ENCODE assay signal across 8 mouse cellular contexts in the genomic region with DNA sequence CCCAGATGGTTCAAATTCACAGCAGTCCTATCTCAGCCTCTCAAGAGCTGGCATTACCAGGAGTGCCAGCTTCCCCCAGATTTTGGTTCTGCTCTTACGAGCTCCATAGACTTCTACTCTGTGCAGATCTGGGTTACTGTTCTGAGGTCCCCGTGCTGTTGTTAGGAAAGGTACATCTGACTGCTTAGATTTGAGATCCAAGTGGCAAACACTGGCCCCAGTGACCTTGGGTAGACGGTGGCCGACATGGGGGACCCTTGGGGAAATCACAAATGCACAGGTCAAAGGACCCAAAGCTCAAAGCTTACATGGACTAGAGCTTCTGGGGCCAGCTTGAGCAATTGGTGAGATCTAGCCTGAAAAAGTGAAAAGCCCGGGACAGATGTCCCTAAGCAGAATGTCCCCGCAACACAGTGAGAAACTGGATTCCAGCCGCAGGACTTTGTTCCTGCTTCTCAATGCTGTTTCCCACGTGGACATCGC. TPM values are rescaled to one million over a fixed set of nuclear protein-coding genes. Genes with fewer than 3 reads are reported as not detected.
DNase-seq lines count a peak whose midpoint lies in the region; ATAC-seq and TF ChIP-seq lines count a peak whose summit lies in the region.

No protein-coding gene starts in this region.

- H3K9me3 ChIP-seq in heart, embryonic 11.5 days (replicated peaks; ENCODE audit: control insufficient read depth, low read length): no peaks in the 10 kb centered on the region
- no peaks in the 10 kb centered on the region for H3K9me3 ChIP-seq in ES-Bruce4 (replicated peaks; ENCODE audit: control insufficient read depth, insufficient read depth, low read length, poor library complexity, severe bottlenecking)
- no peaks in the 10 kb centered on the region for H3K9me3 ChIP-seq in hindbrain, embryonic 10.5 days
- H3K9me3 ChIP-seq in midbrain, embryonic 10.5 days (replicated peaks): no peaks in the 10 kb centered on the region

- no peak for ATAC-seq in heart, embryonic 11.5 days (replicated peaks; ENCODE audit: insufficient number of reproducible peaks, low FRiP score, low TSS enrichment)
- ATAC-seq in cerebellum, adult (ENCODE audit: insufficient number of reproducible peaks, low FRiP score, low TSS enrichment): no peak

- TF ChIP-seq POLR2A in ES-Bruce4 (IDR thresholded peaks at IDR 0.05; ENCODE audit: insufficient read depth, low read length): no peak

- peak overlapping the region; percentile 70 for H3K4me3 ChIP-seq in heart, embryonic 11.5 days (ENCODE audit: low read depth, low read length)
- peak overlapping the region; percentile 90 for H3K4me3 ChIP-seq in ES-Bruce4 (ENCODE audit: low read depth, low read length)
- peak overlapping the region; percentile 91; the same call in 1 of the 2 replicates for H3K4me3 ChIP-seq in hindbrain, embryonic 10.5 days
- H3K4me3 ChIP-seq in midbrain, embryonic 10.5 days: peak overlapping the region; percentile 71

- no peaks in the 10 kb centered on the region for H3K27me3 ChIP-seq in heart, embryonic 11.5 days (ENCODE audit: control insufficient read depth, insufficient read depth, low read length)
- H3K27me3 ChIP-seq in ES-Bruce4 (ENCODE audit: control insufficient read depth, insufficient read depth, low read length, poor library complexity, severe bottlenecking): no peaks in the 10 kb centered on the region
- H3K27me3 ChIP-seq in hindbrain, embryonic 10.5 days (ENCODE audit: insufficient read depth, poor library complexity, severe bottlenecking): no peaks in the 10 kb centered on the region
- no peaks in the 10 kb centered on the region for H3K27me3 ChIP-seq in midbrain, embryonic 10.5 days (ENCODE audit: low read depth, poor library complexity, severe bottlenecking)

- peak overlapping the region; percentile 80 for H3K4me2 ChIP-seq in heart, embryonic 11.5 days

- H3K9ac ChIP-seq in heart, embryonic 11.5 days (ENCODE audit: low read depth, low read length): peak overlapping the region; percentile 49
- H3K9ac ChIP-seq in ES-Bruce4 (ENCODE audit: low read depth, poor library complexity, severe bottlenecking): peak overlapping the region; percentile 87

- no peak for TF ChIP-seq EP300 in ES-Bruce4 (IDR thresholded peaks at IDR 0.05; ENCODE audit: insufficient read depth, low read depth, low read length)

- peaks cover 18% of the 10 kb centered on the region for H3K36me3 ChIP-seq in heart, embryonic 11.5 days (ENCODE audit: control insufficient read depth, insufficient read depth, low read length)
- peaks cover 32% of the 10 kb centered on the region for H3K36me3 ChIP-seq in ES-Bruce4 (ENCODE audit: control insufficient read depth, insufficient read depth, low read length, poor library complexity, severe bottlenecking)
- H3K36me3 ChIP-seq in hindbrain, embryonic 10.5 days: peaks cover 78% of the 10 kb centered on the region
- peaks cover 80% of the 10 kb centered on the region for H3K36me3 ChIP-seq in midbrain, embryonic 10.5 days

- H3K27ac ChIP-seq in heart, embryonic 11.5 days (ENCODE audit: low read depth, low read length): peak overlapping the region; percentile 57
- peak overlapping the region; percentile 57 for H3K27ac ChIP-seq in ES-Bruce4 (ENCODE audit: insufficient read depth, low read length)
- H3K27ac ChIP-seq in hindbrain, embryonic 10.5 days: no peak overlapping the region
- H3K27ac ChIP-seq in midbrain, embryonic 10.5 days (replicated peaks): 0 out of 2 replicates have a peak overlapping the region, but pooled peaks have one; percentile 4

- peaks cover 27% of the 10 kb centered on the region for H3K4me1 ChIP-seq in heart, embryonic 11.5 days (ENCODE audit: control insufficient read depth, insufficient read depth, low read length)
- H3K4me1 ChIP-seq in ES-Bruce4 (ENCODE audit: control insufficient read depth, insufficient read depth, low read length): peaks cover 3% of the 10 kb centered on the region
- peaks cover 42% of the 10 kb centered on the region for H3K4me1 ChIP-seq in hindbrain, embryonic 10.5 days (replicated peaks)
- H3K4me1 ChIP-seq in midbrain, embryonic 10.5 days: peaks cover 41% of the 10 kb centered on the region

- no peak for TF ChIP-seq CTCF in ES-Bruce4 (IDR thresholded peaks at IDR 0.05; ENCODE audit: low read depth, low read length)

- DNase-seq in heart, postnatal 4 days: no peak
- peak; percentile 36 for DNase-seq in hindbrain, embryonic 10.5 days (ENCODE audit: low spot score)
- DNase-seq in midbrain, embryonic 10.5 days (ENCODE audit: low spot score): no peak
- DNase-seq in urinary bladder, postnatal 25 days (ENCODE audit: low spot score): no peak
- no peak for DNase-seq in layer of hippocampus, postnatal 10 days (ENCODE audit: low spot score in 2 of 2)

- 50% methylated on average over 9 of the region's 9 CpGs for WGBS in heart, embryonic 11.5 days (ENCODE audit: insufficient replicate concordance)
- WGBS in hindbrain, embryonic 10.5 days: 58% methylated on average over 9 of the region's 9 CpGs
- whole genome bisulfite sequencing in midbrain, embryonic 10.5 days: 64% methylated on average over 9 of the region's 9 CpGs

RNA-seq across cellular contexts. Expression of gene Ftl1, which starts 2.9 kb away (rescaled TPM):
- 4,030 and 4,320 TPM in 2 replicates for polyA plus RNA-seq in heart, embryonic 11.5 days (2014; fragmentation: Nextera tagmentation; extraction: Ambion mirVana)
- 100 to 1,000 TPM; 302 to 316 TPM for total RNA-seq in heart, postnatal 4 days (2021)
- 5,956 and 6,533 TPM in 2 replicates for polyA plus RNA-seq in ES-Bruce4 (2011; ENCODE audit: insufficient read depth, insufficient read length, low read depth, missing spikeins)
- 5,819 and 7,209 TPM in 2 replicates for polyA plus RNA-seq in hindbrain, embryonic 10.5 days (2016; fragmentation: Nextera tagmentation; extraction: Ambion mirVana)
- polyA plus RNA-seq in midbrain, embryonic 10.5 days (2016; fragmentation: Nextera tagmentation; extraction: Ambion mirVana): 5,695 and 6,139 TPM in 2 replicates
- total RNA-seq in layer of hippocampus, postnatal 10 days (2021): 100 to 1,000 TPM; 429 to 433 TPM

RNA-seq across cellular contexts. Expression of gene Bax, which starts 9.9 kb away (rescaled TPM):
- 91.3 and 146 TPM in 2 replicates for polyA plus RNA-seq in heart, embryonic 11.5 days (2014; fragmentation: Nextera tagmentation; extraction: Ambion mirVana)
- total RNA-seq in heart, postnatal 4 days (2021): 10 to 100 TPM; 48.6 to 50.7 TPM
- polyA plus RNA-seq in ES-Bruce4 (2011; ENCODE audit: insufficient read depth, insufficient read length, low read depth, missing spikeins): 250 and 287 TPM in 2 replicates
- 264 and 295 TPM in 2 replicates for polyA plus RNA-seq in hindbrain, embryonic 10.5 days (2016; fragmentation: Nextera tagmentation; extraction: Ambion mirVana)
- polyA plus RNA-seq in midbrain, embryonic 10.5 days (2016; fragmentation: Nextera tagmentation; extraction: Ambion mirVana): 240 and 265 TPM in 2 replicates
- 100 to 1,000 TPM; 103 to 123 TPM for total RNA-seq in layer of hippocampus, postnatal 10 days (2021)

RNA-seq across cellular contexts. Expression of gene Ruvbl2, which starts 18.9 kb away (rescaled TPM):
- 98.2 and 104 TPM in 2 replicates for polyA plus RNA-seq in heart, embryonic 11.5 days (2014; fragmentation: Nextera tagmentation; extraction: Ambion mirVana)
- 10 to 100 TPM; 38.7 to 39.3 TPM for total RNA-seq in heart, postnatal 4 days (2021)
- 263 and 267 TPM in 2 replicates for polyA plus RNA-seq in ES-Bruce4 (2011; ENCODE audit: insufficient read depth, insufficient read length, low read depth, missing spikeins)
- 192 and 212 TPM in 2 replicates for polyA plus RNA-seq in hindbrain, embryonic 10.5 days (2016; fragmentation: Nextera tagmentation; extraction: Ambion mirVana)
- polyA plus RNA-seq in midbrain, embryonic 10.5 days (2016; fragmentation: Nextera tagmentation; extraction: Ambion mirVana): 202 and 222 TPM in 2 replicates
- total RNA-seq in layer of hippocampus, postnatal 10 days (2021): 10 to 100 TPM; 44.5 to 44.9 TPM

RNA-seq across cellular contexts. Expression of gene Gys1, which starts 22.1 kb away (rescaled TPM):
- 99.1 and 106 TPM in 2 replicates for polyA plus RNA-seq in heart, embryonic 11.5 days (2014; fragmentation: Nextera tagmentation; extraction: Ambion mirVana)
- 10 to 100 TPM; 82.7 to 90.3 TPM for total RNA-seq in heart, postnatal 4 days (2021)
- 24.4 and 26.7 TPM in 2 replicates for polyA plus RNA-seq in ES-Bruce4 (2011; ENCODE audit: insufficient read depth, insufficient read length, low read depth, missing spikeins)
- 43.2 and 45.7 TPM in 2 replicates for polyA plus RNA-seq in hindbrain, embryonic 10.5 days (2016; fragmentation: Nextera tagmentation; extraction: Ambion mirVana)
- 41.7 and 41.9 TPM in 2 replicates for polyA plus RNA-seq in midbrain, embryonic 10.5 days (2016; fragmentation: Nextera tagmentation; extraction: Ambion mirVana)
- total RNA-seq in layer of hippocampus, postnatal 10 days (2021): 10 to 100 TPM; 18.9 to 20.9 TPM

RNA-seq across cellular contexts. Expression of gene Tulp2, which starts 24.9 kb away (rescaled TPM):
- 1.5 and 2.2 TPM in 2 replicates for polyA plus RNA-seq in heart, embryonic 11.5 days (2014; fragmentation: Nextera tagmentation; extraction: Ambion mirVana)
- 1 to 10 TPM in 1 of 2 experiments, not detected in 1; 1.1 TPM for total RNA-seq in heart, postnatal 4 days (2021)
- 1.3 and 2.4 TPM in 2 replicates for polyA plus RNA-seq in ES-Bruce4 (2011; ENCODE audit: insufficient read depth, insufficient read length, low read depth, missing spikeins)
- 0.47 and 1.2 TPM in 2 replicates for polyA plus RNA-seq in hindbrain, embryonic 10.5 days (2016; fragmentation: Nextera tagmentation; extraction: Ambion mirVana)
- polyA plus RNA-seq in midbrain, embryonic 10.5 days (2016; fragmentation: Nextera tagmentation; extraction: Ambion mirVana): 0.15 and 0.21 TPM in 2 replicates
- under 1 TPM in 1 of 2 experiments, not detected in 1; 0.23 TPM for total RNA-seq in layer of hippocampus, postnatal 10 days (2021)
